Mouse (Mus musculus): ENCODE measurements around the gene Abcb5. TPM values are rescaled to one million over a fixed set of nuclear protein-coding genes. Genes with fewer than 3 reads are reported as not detected.
A peak's percentile ranks its signal among the peaks of the same experiment; 100 is the strongest.

The Abcb5 gene
- polyA plus RNA-seq, 1 experiment from 2014 or later: not detected

DNA sequence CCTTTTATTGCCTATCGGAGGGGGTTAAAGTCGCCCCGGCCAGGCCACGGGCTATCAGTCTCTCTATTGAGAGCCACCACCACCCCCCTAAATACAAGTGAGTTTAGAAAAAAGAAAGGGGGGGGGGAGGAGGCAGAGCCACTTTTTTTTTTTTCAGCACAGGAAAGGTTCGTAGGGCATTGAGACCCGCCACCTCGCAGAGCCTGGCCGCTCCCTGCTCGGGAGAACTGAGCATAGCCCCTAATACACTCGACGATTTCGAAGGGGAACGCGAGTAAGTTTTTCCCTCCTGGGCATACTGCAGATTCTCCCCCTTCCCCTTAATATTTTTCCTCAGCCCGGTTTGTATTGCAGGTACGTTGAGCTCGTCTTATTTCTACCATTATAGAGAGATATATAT is 118.8 kb downstream of the Abcb5 start:
- no peak overlapping the region for H3K9ac ChIP-seq
- H3K4me2 ChIP-seq: peak overlapping the region; percentile 67
- ATAC-seq (ENCODE audit: insufficient number of reproducible peaks, insufficient read depth, low FRiP score, low TSS enrichment, low read depth): no peak
- H3K36me3 ChIP-seq: no peaks in the 10 kb centered on the region
- no peaks in the 10 kb centered on the region for H3K9me3 ChIP-seq
- under 1% methylated on average over 17 of the region's 17 CpGs for WGBS
- peak overlapping the region; percentile 45 for H3K4me3 ChIP-seq
- H3K27me3 ChIP-seq: peaks cover 94% of the 10 kb centered on the region
- peaks cover 29% of the 10 kb centered on the region for H3K4me1 ChIP-seq
- peak overlapping the region; percentile 33; the same call in 1 of the 2 replicates for H3K27ac ChIP-seq

DNA sequence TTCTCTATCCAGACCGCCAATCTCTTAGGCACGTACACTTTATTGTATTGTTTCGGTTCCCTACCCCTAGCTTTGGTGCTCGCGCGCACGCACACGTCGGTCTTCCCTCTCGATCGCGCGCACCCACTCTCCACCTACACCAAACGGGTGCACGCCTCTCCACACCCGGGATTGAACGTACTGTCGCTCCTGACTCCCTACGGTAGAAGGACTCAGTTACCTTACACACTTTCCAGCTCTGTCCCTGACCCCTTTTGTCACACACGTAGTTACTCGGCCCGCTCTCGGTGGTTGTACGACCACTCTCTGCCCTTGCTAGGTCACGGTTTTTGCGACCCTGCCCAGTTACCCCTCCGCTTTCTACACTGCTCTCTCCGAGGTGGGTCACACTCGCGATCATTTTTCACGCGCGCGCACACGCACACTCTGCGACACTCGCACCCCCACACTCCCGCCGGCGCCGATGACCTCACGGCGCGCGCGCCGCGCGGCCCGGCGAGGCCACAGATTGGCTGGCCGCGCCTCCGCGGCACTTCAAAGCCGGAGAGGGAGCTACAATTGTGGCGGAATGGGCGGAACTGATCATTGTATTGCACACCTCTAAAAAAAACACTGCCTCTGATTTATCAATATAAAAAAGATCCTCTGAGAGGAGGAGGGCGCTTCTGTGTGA is 119.4 kb downstream of the Abcb5 start:
- Histone ChIP-seq H3K4me1 (peaks cover 29% of the 10 kb centered on the region), H3K4me3 (peak overlapping the region; percentile 45), H3K9ac (peak overlapping the region; percentile 54; the same call in 1 of the 2 replicates), H3K27ac (peak overlapping the region; percentile 51), H3K27me3 (peaks cover 93% of the 10 kb centered on the region), H3K36me3 (no peaks in the 10 kb centered on the region), H3K4me2 (peak overlapping the region; percentile 67), H3K9me3 (no peaks in the 10 kb centered on the region)
- ATAC-seq (ENCODE audit: insufficient number of reproducible peaks, insufficient read depth, low FRiP score, low TSS enrichment, low read depth): peak; percentile 29; the same call in 1 of the 2 replicates
- under 1% methylated on average over 59 of the region's 59 CpGs for WGBS

GRCm38 (mm10) chr12:118846221-118846620 is 120.0 kb downstream of the Abcb5 start, which contains the start of gene Sp8:
TSS of gene Sp8 (plus strand) at chr12:118846329.
- Histone ChIP-seq H3K4me1 (peaks cover 29% of the 10 kb centered on the region), H3K4me2 (peak within 1 kb of the TSS; percentile 67), H3K9ac (peak within 1 kb of the TSS; percentile 54; the same call in 1 of the 2 replicates), H3K27me3 (peaks cover 95% of the 10 kb centered on the region), H3K27ac (peak within 1 kb of the TSS; percentile 51), H3K4me3 (peak within 1 kb of the TSS; percentile 45), H3K36me3 (no peaks in the 10 kb centered on the region), H3K9me3 (no peaks in the 10 kb centered on the region)
- no peak for ATAC-seq (ENCODE audit: insufficient number of reproducible peaks, insufficient read depth, low FRiP score, low TSS enrichment, low read depth)
- WGBS: under 1% methylated on average over 6 of the region's 6 CpGs

DNA sequence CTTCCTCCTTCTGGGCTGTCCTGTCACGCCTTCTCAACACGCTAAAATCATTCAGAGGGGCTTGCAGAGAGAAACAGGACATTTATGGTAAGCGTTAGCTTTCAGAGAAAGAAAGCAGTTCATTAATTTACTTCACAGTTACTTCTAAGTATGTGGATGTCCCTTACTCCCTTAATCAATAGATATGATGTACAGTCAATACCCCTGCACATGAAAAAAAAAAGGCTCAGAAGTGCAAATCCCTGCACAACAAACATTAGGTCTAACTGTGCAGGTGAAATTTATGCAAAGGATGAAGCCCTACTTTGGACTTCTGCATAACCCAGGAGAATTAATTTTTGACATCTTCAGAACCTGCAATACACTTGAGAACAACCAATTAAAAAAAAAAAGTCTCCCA is 120.9 kb downstream of the Abcb5 start:
- ATAC-seq (ENCODE audit: insufficient number of reproducible peaks, insufficient read depth, low FRiP score, low TSS enrichment, low read depth): no peak
- Histone ChIP-seq H3K4me3 (no peak overlapping the region), H3K9ac (no peak overlapping the region), H3K36me3 (no peaks in the 10 kb centered on the region), H3K4me2 (no peak overlapping the region), H3K4me1 (peaks cover 29% of the 10 kb centered on the region), H3K27ac (no peak overlapping the region), H3K27me3 (peaks cover 97% of the 10 kb centered on the region), H3K9me3 (no peaks in the 10 kb centered on the region)
- WGBS: 4% methylated on average over 3 of the region's 3 CpGs

DNA sequence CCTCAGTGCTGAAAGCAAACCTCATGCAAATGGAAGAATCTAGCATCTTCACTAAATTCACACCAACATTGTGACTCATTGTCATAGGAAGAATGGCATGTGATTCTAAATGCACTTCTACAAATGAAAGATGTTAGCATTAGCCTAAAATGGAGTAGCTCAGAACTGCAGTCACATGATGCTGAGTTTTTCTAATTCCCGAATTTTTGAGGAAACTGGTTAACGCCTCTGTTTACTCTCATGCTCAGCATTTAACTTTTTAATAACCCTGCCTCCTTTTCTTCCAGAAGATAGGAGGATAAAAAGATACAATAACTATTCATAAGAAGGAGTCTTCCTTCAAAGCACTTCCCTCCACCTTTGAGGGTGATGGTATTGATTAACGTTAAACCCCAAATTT is 121.4 kb downstream of the Abcb5 start:
- no peak overlapping the region for H3K4me2 ChIP-seq
- H3K9me3 ChIP-seq: no peaks in the 10 kb centered on the region
- H3K4me1 ChIP-seq: peaks cover 29% of the 10 kb centered on the region
- H3K27me3 ChIP-seq: peaks cover 97% of the 10 kb centered on the region
- ATAC-seq (ENCODE audit: insufficient number of reproducible peaks, insufficient read depth, low FRiP score, low TSS enrichment, low read depth): no peak
- no peaks in the 10 kb centered on the region for H3K36me3 ChIP-seq
- WGBS: 10% methylated on average over 3 of the region's 3 CpGs
- H3K27ac ChIP-seq: no peak overlapping the region
- H3K9ac ChIP-seq: no peak overlapping the region
- H3K4me3 ChIP-seq: no peak overlapping the region

DNA sequence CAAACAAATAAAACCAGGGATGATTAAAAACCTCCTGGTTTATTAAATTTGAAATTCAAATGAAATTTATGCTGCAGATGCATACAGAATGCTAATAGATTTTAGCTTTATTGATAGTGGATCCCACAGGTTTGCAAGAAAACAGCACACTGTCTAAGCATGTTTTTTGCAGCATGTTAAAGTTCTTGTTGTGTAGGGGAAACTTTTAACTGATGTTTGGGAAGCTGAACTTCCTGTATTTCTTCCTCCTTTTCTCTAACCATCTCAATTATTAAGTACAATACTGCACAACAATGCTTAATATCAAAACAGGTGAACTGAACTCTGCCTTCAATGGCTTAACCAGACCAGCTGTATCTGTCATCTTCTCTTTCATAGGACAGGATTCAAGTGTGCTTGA is 122.1 kb downstream of the Abcb5 start:
- Histone ChIP-seq H3K4me1 (peaks cover 27% of the 10 kb centered on the region), H3K4me3 (no peak overlapping the region), H3K9me3 (no peaks in the 10 kb centered on the region), H3K27ac (no peak overlapping the region), H3K4me2 (no peak overlapping the region), H3K36me3 (no peaks in the 10 kb centered on the region), H3K27me3 (peaks cover 96% of the 10 kb centered on the region), H3K9ac (no peak overlapping the region)
- no peak for ATAC-seq (ENCODE audit: insufficient number of reproducible peaks, insufficient read depth, low FRiP score, low TSS enrichment, low read depth)

DNA sequence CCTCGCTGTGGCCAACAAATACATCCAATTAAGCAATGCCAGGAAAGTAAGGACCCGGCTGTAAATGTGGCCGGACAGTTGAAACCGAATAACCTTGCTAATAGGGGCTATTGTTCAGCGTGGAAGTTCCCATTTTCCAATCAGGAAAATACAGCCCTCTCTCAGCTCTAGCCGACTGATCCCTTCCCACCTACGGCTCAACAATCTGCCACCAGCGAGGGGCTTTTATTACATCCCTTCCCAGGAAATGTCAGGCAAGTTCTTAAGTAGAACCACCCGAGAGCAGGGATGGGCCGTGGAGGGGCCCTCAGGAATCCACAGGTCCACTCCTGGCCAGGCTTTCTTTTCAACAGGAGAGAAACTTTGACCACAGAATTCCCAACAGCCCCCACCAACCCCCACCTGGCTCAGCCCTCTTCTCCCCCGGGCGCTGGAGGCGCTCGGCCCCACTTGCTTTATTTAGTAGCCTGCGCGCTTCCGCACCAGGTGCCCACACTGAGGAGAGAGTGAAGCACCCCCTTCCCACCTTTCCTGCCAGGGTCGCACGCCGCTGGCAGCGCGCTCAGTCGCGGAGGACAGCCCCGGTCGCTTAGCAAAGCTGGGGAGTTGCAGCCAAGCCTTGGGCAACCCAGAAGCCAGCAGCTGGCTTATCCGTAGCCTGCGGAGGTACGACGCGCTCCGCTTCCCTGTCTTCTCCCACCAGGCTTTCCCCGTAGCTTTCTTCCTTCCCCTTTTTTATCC is 123.4 kb downstream of the Abcb5 start:
- WGBS: under 1% methylated on average over 33 of the region's 33 CpGs
- H3K27ac ChIP-seq: no peak overlapping the region; the same call in 1 of the 2 replicates
- H3K36me3 ChIP-seq: no peaks in the 10 kb centered on the region
- H3K27me3 ChIP-seq: peaks cover 96% of the 10 kb centered on the region
- H3K9ac ChIP-seq: peak overlapping the region; percentile 46; the same call in 1 of the 2 replicates
- ATAC-seq (ENCODE audit: insufficient number of reproducible peaks, insufficient read depth, low FRiP score, low TSS enrichment, low read depth): peak; percentile 21; the same call in 1 of the 2 replicates
- H3K4me2 ChIP-seq: peak overlapping the region; percentile 44
- peak overlapping the region; percentile 24 for H3K4me3 ChIP-seq
- no peaks in the 10 kb centered on the region for H3K9me3 ChIP-seq
- H3K4me1 ChIP-seq: peaks cover 14% of the 10 kb centered on the region

DNA sequence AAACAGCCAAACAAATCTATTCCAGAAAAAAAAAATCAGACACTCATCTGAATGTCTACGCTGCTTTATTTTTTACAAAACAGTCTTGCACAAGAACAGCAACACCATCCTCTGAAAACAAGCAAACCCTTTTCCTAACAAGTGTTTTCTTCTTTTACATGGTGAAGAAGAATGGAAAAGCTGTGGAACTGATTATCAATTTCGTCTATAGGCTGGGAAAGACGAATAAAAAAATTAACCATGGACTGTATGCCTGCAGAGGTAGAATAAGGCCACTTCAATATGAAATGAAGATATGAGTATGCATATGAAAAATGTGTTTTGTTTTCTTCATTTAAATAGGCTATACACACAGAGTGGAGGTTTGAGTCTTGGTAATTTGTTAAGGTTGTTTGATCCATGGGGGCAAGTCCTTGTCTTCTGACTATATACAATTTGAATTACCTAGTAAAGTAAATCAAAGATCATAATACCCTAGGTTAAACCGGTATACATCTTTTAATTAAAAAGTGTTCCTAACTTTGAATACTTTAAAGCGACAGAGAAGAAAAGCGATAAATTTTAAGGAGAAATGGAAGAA is 124.2 kb downstream of the Abcb5 start:
- no peaks in the 10 kb centered on the region for H3K36me3 ChIP-seq
- H3K27me3 ChIP-seq: peaks cover 95% of the 10 kb centered on the region
- no peak overlapping the region for H3K27ac ChIP-seq
- no peak overlapping the region for H3K4me3 ChIP-seq
- ATAC-seq (ENCODE audit: insufficient number of reproducible peaks, insufficient read depth, low FRiP score, low TSS enrichment, low read depth): no peak
- WGBS: 10% methylated on average over 6 of the region's 6 CpGs
- no peak overlapping the region for H3K9ac ChIP-seq
- H3K4me1 ChIP-seq: peaks cover 17% of the 10 kb centered on the region
- no peak overlapping the region for H3K4me2 ChIP-seq
- no peaks in the 10 kb centered on the region for H3K9me3 ChIP-seq

- peaks cover 95% of the 10 kb centered on the region for H3K27me3 ChIP-seq
- peaks cover 17% of the 10 kb centered on the region for H3K4me1 ChIP-seq
- WGBS: 10% methylated on average over 5 of the region's 5 CpGs
- no peak overlapping the region for H3K27ac ChIP-seq
- H3K4me3 ChIP-seq: no peak overlapping the region
- no peak overlapping the region for H3K4me2 ChIP-seq
- ATAC-seq (ENCODE audit: insufficient number of reproducible peaks, insufficient read depth, low FRiP score, low TSS enrichment, low read depth): no peak
- H3K9ac ChIP-seq: no peak overlapping the region
- H3K36me3 ChIP-seq: no peaks in the 10 kb centered on the region
- no peaks in the 10 kb centered on the region for H3K9me3 ChIP-seq
These were observed 124.8 kb downstream of the Abcb5 start for GRCm38 (mm10) chr12:118841381-118841922.

DNA sequence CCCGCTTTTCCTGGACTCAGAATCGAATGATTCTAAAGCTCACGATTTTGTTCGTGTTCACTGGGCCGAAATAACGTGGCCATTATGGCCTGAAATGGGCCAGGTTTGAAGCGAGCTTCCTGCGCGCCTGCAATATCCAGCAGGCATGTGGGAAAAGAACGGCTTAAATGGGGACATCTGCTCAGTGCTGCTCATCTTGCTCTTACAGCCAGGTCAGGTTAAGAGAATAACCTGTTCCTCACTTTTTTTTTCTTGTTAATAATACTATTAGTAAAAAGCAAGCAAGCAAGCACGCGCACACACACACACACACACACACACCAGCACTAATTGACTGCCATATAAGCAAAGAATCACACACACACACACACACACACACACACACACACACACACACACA is 125.4 kb downstream of the Abcb5 start:
- H3K9me3 ChIP-seq: no peaks in the 10 kb centered on the region
- no peak overlapping the region for H3K4me3 ChIP-seq
- 2% methylated on average over 12 of the region's 12 CpGs for WGBS
- H3K27me3 ChIP-seq: peaks cover 95% of the 10 kb centered on the region
- no peaks in the 10 kb centered on the region for H3K36me3 ChIP-seq
- H3K4me2 ChIP-seq: no peak overlapping the region
- ATAC-seq (ENCODE audit: insufficient number of reproducible peaks, insufficient read depth, low FRiP score, low TSS enrichment, low read depth): no peak
- H3K27ac ChIP-seq: no peak overlapping the region
- H3K4me1 ChIP-seq: peaks cover 17% of the 10 kb centered on the region
- no peak overlapping the region for H3K9ac ChIP-seq

DNA sequence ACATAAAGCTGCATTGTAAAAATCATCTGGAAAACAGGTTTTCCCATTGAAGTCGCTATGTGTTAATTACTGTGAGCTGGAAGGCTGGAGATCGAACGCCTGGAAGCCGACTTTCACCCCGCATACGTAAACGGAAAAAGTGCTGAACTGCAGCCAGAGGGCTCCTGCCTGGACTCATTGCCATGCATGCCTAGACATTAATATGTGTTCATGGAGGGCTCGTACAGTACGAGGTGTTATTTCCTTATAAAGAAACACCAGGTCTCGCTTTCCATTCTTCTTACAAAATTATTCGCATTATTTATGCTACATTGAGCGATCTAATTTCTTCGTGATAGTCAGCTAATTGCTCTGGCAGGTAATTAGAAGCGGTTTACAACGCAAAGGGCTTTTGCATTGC is 125.9 kb downstream of the Abcb5 start:
- Histone ChIP-seq H3K27me3 (peaks cover 92% of the 10 kb centered on the region), H3K27ac (no peak overlapping the region), H3K4me2 (no peak overlapping the region), H3K36me3 (no peaks in the 10 kb centered on the region), H3K9me3 (no peaks in the 10 kb centered on the region), H3K4me1 (peaks cover 17% of the 10 kb centered on the region), H3K4me3 (no peak overlapping the region), H3K9ac (no peak overlapping the region)
- under 1% methylated on average over 15 of the region's 15 CpGs for WGBS
- no peak for ATAC-seq (ENCODE audit: insufficient number of reproducible peaks, insufficient read depth, low FRiP score, low TSS enrichment, low read depth)

Data from embryonic facial prominence, embryonic 13.5 days (tissue).